Mouse (Mus musculus) liver, embryonic 14.5 days (tissue): ENCODE results near the gene Selenbp2.
A peak's percentile ranks its signal among the peaks of the same experiment; 100 is the strongest.

Experiments used
- CTCF ChIP-seq: IDR thresholded peaks from 2 replicates; pipeline ENCODE4 v1.5.1; 2016; ENCODE audit warnings: antibody characterized with exemption, low read depth, control low read depth
- EP300 ChIP-seq: IDR thresholded peaks from 2 replicates; pipeline ENCODE4 v1.6.1; 2016; ENCODE audit warnings: antibody characterized with exemption, low read depth

GRCm38 (mm10) chr3:94745691-94746090 lies 52.3 kb downstream of the Selenbp2 start:
- TF ChIP-seq CTCF: peak; percentile 56
- TF ChIP-seq EP300: no peak
